Mouse (Mus musculus) heart, embryonic 14.5 days (tissue): ENCODE results near the gene Mrpl51. TPM values are rescaled to one million over a fixed set of nuclear protein-coding genes. Genes with fewer than 3 reads are reported as not detected.

Experiments
- ATAC-seq: fragments of 200-750 bp; cut with Nextera tagmentation; 2 replicates; pipeline ENCODE4 v1.8.0; 2017; ENCODE audit warnings: low read depth, moderate TSS enrichment; ENCODE audit not compliant: insufficient number of reproducible peaks, insufficient read depth, low FRiP score
- H3K27ac ChIP-seq, 2 experiments: fragments of 200-500 bp in 1 of 2; fragments of 300-500 bp in 1 of 2; sonication (generic) in 1 of 2; replicated peaks in 1 of 2; 2 replicates each; pipeline ENCODE4 v1.5.1; 2012 to 2014; ENCODE audit warnings: low read depth in 2 of 2, low read length in 2 of 2, control low read depth in 1 of 2, mild to moderate bottlenecking in 1 of 2, mixed read lengths in 1 of 2; ENCODE audit not compliant: control insufficient read depth in 1 of 2, insufficient read depth in 1 of 2
- H3K27me3 ChIP-seq: fragments of 300-500 bp; sonication (generic); 2 replicates; pipeline ENCODE4 v1.6.1; 2014; ENCODE audit warnings: mild to moderate bottlenecking, low read length, control low read depth; ENCODE audit not compliant: control insufficient read depth, insufficient read depth
- H3K36me3 ChIP-seq: fragments of 300-500 bp; sonication (generic); 2 replicates; pipeline ENCODE4 v1.6.1; 2014; ENCODE audit warnings: mild to moderate bottlenecking, control low read depth, low read length, mixed read lengths; ENCODE audit not compliant: control insufficient read depth, insufficient read depth
- H3K4me1 ChIP-seq, 2 experiments: fragments of 200-500 bp in 1 of 2; fragments of 300-500 bp in 1 of 2; sonication (generic) in 1 of 2; 2 replicates each; pipeline ENCODE4 v1.6.1; 2012 to 2014; ENCODE audit warnings: low read length in 2 of 2, control low read depth in 1 of 2, mixed read lengths in 1 of 2; ENCODE audit not compliant: control insufficient read depth in 2 of 2, insufficient read depth in 2 of 2
- H3K4me2 ChIP-seq: fragments of 300-500 bp; sonication (generic); 2 replicates; pipeline ENCODE4 v1.6.1; 2014; ENCODE audit warnings: mild to moderate bottlenecking, low read length
- H3K4me3 ChIP-seq, 2 experiments: fragments of 200-500 bp in 1 of 2; fragments of 300-500 bp in 1 of 2; sonication (generic) in 1 of 2; 2 replicates each; pipeline ENCODE4 v1.5.1; 2012 to 2014; ENCODE audit warnings: low read length in 2 of 2, mild to moderate bottlenecking in 2 of 2, control low read depth in 1 of 2, low read depth in 1 of 2, moderate library complexity in 1 of 2; ENCODE audit not compliant: control insufficient read depth in 1 of 2, insufficient read depth in 1 of 2
- H3K9ac ChIP-seq: fragments of 300-500 bp; sonication (generic); 2 replicates; pipeline ENCODE4 v1.6.1; 2014; ENCODE audit warnings: mild to moderate bottlenecking, low read length
- H3K9me3 ChIP-seq: fragments of 300-500 bp; sonication (generic); 2 replicates; pipeline ENCODE4 v1.6.1; 2016; ENCODE audit warnings: low read length, control low read depth; ENCODE audit not compliant: control insufficient read depth
- WGBS: fragments of 180-500 bp; shearing (Covaris S2); extraction: QIAGEN DNeasy Blood & Tissue Kit; methylation state at CpG from one replicate; pipeline ENCODE4 v1.1.7; 2014; 5-methylcytosine and 5-hydroxymethylcytosine counted together
- polyA plus RNA-seq: library from polyadenylated mRNA; unstranded; fragments of >200 nt; fragmentation: Nextera tagmentation; extraction: Ambion mirVana; gene quantifications from 2 replicates; pipeline ENCODE4 v1.2.1, GENCODE M21; 2014

Gene Mrpl51
- polyA plus RNA-seq, 1 experiment from 2014 or later = 264 TPM

GRCm38 (mm10) chr6:125165328-125165891 lies 26.2 kb upstream of the Mrpl51 start:
- no peaks in the 10 kb centered on the region for H3K27me3 ChIP-seq
- H3K9me3 ChIP-seq = no peaks in the 10 kb centered on the region
- peaks cover 24 to 39% of the 10 kb centered on the region in 2 experiments for H3K4me1 ChIP-seq
- H3K27ac ChIP-seq = peak overlapping the region; percentile 100
- ATAC-seq = peak; percentile 81
- peak overlapping the region; percentile 97 for H3K9ac ChIP-seq
- peaks cover 71% of the 10 kb centered on the region for H3K36me3 ChIP-seq
- H3K4me3 ChIP-seq = peak overlapping the region; percentile 76 to 86
- peak overlapping the region; percentile 70 for H3K4me2 ChIP-seq
- under 1% methylated on average over 34 of the region's 36 CpGs for WGBS

DNA sequence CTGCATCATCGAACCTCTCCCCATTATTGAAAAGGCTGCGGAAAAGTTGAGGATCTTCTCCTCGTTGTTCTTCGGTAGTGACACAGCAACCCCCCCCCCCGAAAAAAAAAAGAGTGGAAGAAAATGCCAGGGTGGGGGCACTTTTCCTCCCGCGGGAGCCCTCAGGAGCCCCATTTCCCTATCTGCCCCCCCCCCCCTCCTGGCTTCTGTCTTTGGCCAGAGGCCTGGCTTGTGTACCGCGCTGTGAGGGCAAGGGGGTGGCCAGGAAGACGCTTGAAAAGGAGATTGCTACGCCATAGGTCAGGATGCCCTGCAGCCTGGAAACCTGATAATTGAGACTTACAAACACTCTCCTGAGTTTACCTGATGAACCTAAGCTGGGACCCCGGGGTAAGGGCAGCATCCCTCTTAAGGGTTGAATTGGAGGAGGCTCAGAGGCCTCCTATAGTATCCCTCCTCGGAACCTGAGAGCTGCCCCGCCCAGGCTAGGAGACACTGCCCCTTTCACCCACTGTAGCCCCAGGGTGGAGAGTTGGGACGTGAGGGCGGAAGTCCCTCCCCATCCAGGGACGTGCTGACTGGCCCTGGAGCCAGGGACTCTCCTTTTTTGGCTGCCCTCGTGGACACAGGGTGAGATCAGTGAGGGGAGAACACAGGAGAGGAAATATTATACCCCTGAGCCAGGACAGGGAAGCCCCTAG lies 25.4 kb upstream of the Mrpl51 start, which contains the start of gene Gapdh:
TSS of gene Gapdh (minus strand) at position 417 of the 701 bp plus-strand sequence.
- no peaks in the 10 kb centered on the region for H3K27me3 ChIP-seq
- peak within 1 kb of the TSS; percentile 76 to 86 for H3K4me3 ChIP-seq
- peak; percentile 82 for ATAC-seq
- no peaks in the 10 kb centered on the region for H3K9me3 ChIP-seq
- 0% methylated on average over 18 of the region's 18 CpGs for WGBS
- peak within 1 kb of the TSS; percentile 70 for H3K4me2 ChIP-seq
- peak within 1 kb of the TSS; percentile 97 for H3K9ac ChIP-seq
- peak within 1 kb of the TSS; percentile 100 for H3K27ac ChIP-seq
- peaks cover 71% of the 10 kb centered on the region for H3K36me3 ChIP-seq
- peaks cover 16 to 31% of the 10 kb centered on the region in 2 experiments for H3K4me1 ChIP-seq

DNA sequence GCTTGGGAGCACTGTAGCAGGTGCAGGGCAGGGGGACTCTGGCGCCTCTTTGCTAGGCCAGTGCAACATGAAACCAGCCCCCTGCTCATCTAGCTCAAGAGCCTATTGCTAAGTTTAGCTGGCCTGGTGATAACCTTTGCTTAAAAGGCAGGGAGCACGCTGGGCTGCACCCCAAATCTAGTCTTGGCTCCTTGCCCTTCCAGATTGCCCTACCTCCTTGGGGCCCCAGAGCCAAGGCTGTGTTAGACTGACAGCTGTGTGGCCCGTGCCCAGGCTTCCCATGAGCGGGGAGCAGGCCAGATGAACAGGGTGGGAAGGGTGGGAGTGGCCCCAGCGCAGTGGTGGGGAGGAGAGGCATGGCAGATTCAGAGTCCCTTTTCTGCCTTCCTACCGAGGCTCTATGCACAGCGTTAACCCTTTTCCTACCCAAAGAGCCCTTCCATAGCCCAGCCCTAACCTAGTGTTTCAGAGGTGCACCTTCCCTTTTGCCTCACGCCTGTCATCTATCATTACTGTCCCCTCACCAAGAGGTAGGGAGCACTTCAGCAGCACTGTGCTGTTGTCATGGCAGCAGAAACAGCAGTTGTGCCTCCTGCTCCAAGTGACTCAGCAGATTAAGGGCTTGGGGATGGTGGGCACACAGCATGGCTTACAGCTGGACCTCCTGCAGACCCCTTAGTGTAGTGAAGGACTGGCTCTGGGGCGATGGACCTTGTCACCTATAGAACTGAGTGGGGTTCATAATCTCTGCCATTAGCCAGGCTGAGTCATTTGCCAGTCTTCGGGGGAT lies 24.5 kb upstream of the Mrpl51 start:
- H3K4me3 ChIP-seq = peak overlapping the region; percentile 67 to 76
- H3K4me2 ChIP-seq = peak overlapping the region; percentile 70
- H3K27me3 ChIP-seq = no peaks in the 10 kb centered on the region
- 14% methylated on average over 10 of the region's 10 CpGs for WGBS
- ATAC-seq = peak; percentile 62
- H3K27ac ChIP-seq = peak overlapping the region; percentile 100
- H3K9me3 ChIP-seq = no peaks in the 10 kb centered on the region
- H3K4me1 ChIP-seq = peaks cover 13 to 24% of the 10 kb centered on the region in 2 experiments
- peaks cover 71% of the 10 kb centered on the region for H3K36me3 ChIP-seq
- peak overlapping the region; percentile 97 for H3K9ac ChIP-seq

DNA sequence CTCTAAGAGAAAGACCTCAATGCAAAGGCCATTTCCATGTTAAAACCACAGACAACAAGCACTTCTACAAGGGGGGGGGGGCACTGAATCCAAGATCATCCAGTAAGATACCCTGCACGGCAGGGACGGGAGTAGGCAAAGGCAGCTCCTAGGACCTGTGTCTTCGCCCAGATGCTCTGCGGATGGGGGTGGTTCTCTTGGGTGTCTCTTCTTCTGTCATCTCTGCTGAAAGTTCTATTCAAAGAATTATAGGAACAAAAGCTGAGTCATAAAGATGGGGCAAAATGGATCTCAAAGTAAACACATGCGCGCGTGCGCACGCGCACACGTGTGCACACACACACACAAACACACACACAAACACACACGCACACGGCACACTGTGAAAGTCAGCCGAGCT lies 23.5 kb upstream of the Mrpl51 start:
- Histone ChIP-seq H3K4me3 (no peak overlapping the region), H3K9me3 (no peaks in the 10 kb centered on the region), H3K9ac (peak overlapping the region; percentile 97; the same call in 1 of the 2 replicates), H3K27me3 (no peaks in the 10 kb centered on the region), H3K4me1 (peaks cover 13 to 20% of the 10 kb centered on the region in 2 experiments), H3K27ac (peak overlapping the region in 1 of 2 experiments; percentile 100; a peak in 3 of 4 replicates), H3K4me2 (no peak overlapping the region), H3K36me3 (peaks cover 73% of the 10 kb centered on the region)
- ATAC-seq = no peak
- 84% methylated on average over 14 of the region's 14 CpGs for WGBS

DNA sequence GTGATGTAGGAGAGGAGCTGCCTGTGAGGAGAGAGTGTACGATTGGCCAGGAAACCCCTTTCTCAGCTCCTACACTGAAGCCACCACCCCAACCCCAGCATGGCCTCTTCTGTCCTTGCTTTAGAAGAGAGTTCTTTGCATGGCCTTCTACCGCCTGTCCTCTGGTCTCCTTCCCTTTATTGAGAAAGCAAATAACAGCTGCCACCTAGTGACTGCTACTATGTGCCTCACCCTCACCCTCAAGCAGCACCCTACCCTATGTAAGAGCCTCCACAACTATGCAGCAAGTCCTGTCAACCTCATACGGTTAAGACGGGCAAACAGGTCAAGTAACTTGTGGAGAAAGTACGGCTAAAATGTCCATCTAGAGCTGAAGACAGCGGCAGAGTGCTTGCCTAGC lies 21.4 kb upstream of the Mrpl51 start:
- Histone ChIP-seq H3K27me3 (no peaks in the 10 kb centered on the region), H3K27ac (peak overlapping the region in 1 of 2 experiments; percentile 14; a peak in 2 of 4 replicates), H3K4me1 (peaks cover 12 to 13% of the 10 kb centered on the region in 2 experiments), H3K4me2 (no peak overlapping the region), H3K4me3 (no peak overlapping the region), H3K9ac (no peak overlapping the region), H3K36me3 (peaks cover 79% of the 10 kb centered on the region), H3K9me3 (no peaks in the 10 kb centered on the region)
- WGBS = 63% methylated on average over 6 of the region's 6 CpGs
- ATAC-seq = no peak

DNA sequence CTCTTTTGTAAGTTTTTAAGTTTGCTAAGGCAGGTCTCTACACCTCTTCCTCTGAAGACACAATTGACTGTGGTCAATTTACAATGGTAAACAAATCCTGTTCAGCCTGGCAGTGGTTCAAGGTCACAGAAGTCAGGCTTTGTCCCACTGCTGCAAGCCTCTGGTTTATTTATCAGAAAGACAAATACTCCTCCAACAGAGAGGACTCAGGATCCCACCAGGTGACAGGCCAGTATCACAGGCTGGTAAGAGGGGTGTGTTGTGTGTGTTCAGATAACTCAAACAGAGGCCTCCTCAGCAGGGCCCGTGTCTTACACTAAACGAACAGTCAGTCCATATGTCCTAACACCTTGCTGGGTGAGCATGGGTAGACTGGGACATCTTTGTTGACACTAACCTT lies 19.1 kb upstream of the Mrpl51 start:
- peaks cover 5 to 6% of the 10 kb centered on the region in 2 experiments for H3K4me1 ChIP-seq
- 58% methylated on average over 2 of the region's 2 CpGs for WGBS
- H3K9ac ChIP-seq = no peak overlapping the region
- ATAC-seq = no peak
- no peaks in the 10 kb centered on the region for H3K9me3 ChIP-seq
- H3K27me3 ChIP-seq = no peaks in the 10 kb centered on the region
- H3K36me3 ChIP-seq = peaks cover 100% of the 10 kb centered on the region
- H3K4me2 ChIP-seq = no peak overlapping the region
- no peak overlapping the region for H3K27ac ChIP-seq
- no peak overlapping the region for H3K4me3 ChIP-seq

DNA sequence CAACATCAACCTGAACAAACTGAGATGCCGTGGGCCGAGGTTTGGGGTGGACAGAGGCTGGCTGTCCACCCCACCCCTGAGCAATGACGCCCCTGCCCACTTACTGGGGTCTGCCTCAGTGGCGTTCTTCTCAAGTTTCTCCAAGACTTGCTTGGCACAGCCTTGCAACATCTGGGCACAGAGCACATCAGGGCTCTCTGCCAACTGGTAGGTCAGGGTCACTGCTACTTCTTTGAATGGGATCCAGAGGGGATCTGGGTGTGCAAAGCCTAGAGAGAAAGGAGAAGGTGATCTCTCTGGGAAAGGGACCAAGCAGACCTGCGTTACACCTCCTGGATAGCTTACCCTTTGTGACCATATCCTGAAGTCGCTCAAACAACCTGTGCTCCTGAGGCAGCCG lies 18.3 kb upstream of the Mrpl51 start:
- Histone ChIP-seq H3K9me3 (no peaks in the 10 kb centered on the region), H3K4me3 (no peak overlapping the region), H3K9ac (no peak overlapping the region), H3K4me2 (no peak overlapping the region), H3K4me1 (no peaks in the 10 kb centered on the region; a peak in 2 of 4 replicates), H3K27me3 (no peaks in the 10 kb centered on the region), H3K36me3 (peaks cover 100% of the 10 kb centered on the region), H3K27ac (no peak overlapping the region)
- WGBS = 94% methylated on average over 7 of the region's 7 CpGs
- ATAC-seq = no peak
